Mouse (Mus musculus): Measurements from ENCODE around the gene Olfr1323. TPM values are rescaled to one million over a fixed set of nuclear protein-coding genes. Genes with fewer than 3 reads are reported as not detected.

Gene Olfr1323
- polyA plus RNA-seq (2012; rRNA removed): not detected in 2 replicates

DNA sequence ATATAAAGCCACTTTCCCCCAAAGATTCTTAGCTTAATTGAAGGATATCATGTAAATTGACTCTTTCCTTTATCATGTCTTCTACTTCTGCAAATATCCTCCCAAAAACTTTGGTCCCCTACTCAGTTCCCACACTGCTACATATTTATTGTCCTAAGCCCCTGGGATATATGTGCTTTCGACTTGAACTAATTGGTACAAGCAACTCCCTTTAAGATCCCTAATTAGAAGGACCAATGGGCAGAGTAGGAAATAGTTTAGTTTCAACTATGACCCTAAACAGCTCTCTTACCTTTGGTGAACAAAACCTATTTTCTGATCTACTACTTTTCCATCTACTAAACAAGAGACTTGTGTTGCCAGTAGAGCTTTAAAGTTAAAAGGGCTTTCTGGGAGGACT is at the start of gene Olfr1323:
Olfr1323 (minus strand) TSS at position 101 of the 400 bp plus-strand sequence.

Other genes with a start within 250 kb of the Olfr1323 start
- gene Igsf1, start 221.6 kb downstream of the Olfr1323 start, polyA plus RNA-seq (2012; rRNA removed): 0.09 and 0.13 TPM in 2 replicates
- not detected in 2 replicates for gene Olfr1322, start 127.9 kb downstream of the Olfr1323 start, polyA plus RNA-seq (2012; rRNA removed)

Data from ovary, adult 2 months (tissue).